Mouse (Mus musculus) frontal cortex, postnatal 10 days (tissue): ENCODE results near the gene Gm20815.
"Not testable (repeated sequence)": the region's sequence is repeated elsewhere in the genome, so short reads cannot be mapped to it uniquely, and the experiment has no call there.

Experiments used
- DNase-seq, 2 experiments: peaks; one replicate each; pipeline ENCODE4 v3.0.0; 2022; ENCODE audit warnings: low spot score in 2 of 2, mixed read lengths in 1 of 2

The Gm20815 gene

GRCm38 (mm10) chrY:8835069-8835468 is at the start of gene Gm20815:
Gene Gm20815 (minus strand): TSS chrY:8835169.
- DNase-seq, result not testable (repeated sequence)
